Mouse (Mus musculus): ENCODE measurements around the gene Slc6a9.

DNA sequence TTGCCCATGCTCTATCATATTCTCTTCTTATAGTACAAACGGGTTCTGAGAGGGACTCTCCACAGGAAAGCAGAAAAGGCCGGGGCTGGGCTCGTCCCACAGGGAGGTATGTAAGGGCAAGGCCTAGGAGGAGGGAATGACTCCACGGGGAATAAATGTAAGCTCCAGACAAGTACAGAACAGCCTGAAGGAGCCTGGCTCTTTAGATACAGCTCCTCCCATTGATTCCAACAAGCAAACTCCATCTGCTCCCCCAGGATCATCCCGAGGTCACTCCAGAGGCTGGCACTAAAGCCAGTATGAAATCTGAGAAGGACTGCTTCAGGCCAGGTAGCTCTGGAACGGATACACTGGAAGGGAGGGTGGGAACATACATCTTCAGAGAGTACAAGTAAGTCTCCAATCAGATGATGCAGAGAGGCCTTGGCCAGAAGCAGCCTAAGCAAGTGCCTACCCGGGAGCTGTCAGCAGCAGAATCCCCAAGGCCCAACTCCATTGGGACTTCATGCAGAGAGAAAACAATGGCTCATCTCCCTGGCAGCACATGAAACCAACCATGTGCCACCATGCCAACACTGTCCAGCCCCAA, 78.5 kb downstream of the Slc6a9 start:
- TF ChIP-seq CTCF (IDR thresholded peaks at IDR 0.05; ENCODE audit: borderline replicate concordance, insufficient read depth, low read depth, low read length) (no peak), POLR2A (IDR thresholded peaks at IDR 0.05; ENCODE audit: borderline replicate concordance, insufficient read depth, low read length) (no peak)
